Mouse (Mus musculus): ENCODE results near the gene Llgl1.

Gene Llgl1

GRCm38 (mm10) chr11:60726601-60727391, 27.3 kb downstream of the Llgl1 start, which contains the start of gene Flii:
Gene Flii, minus strand, starts transcription at chr11:60727263.
- peak; percentile 93 for DNase-seq (ENCODE audit: low spot score)

- DNase-seq (ENCODE audit: low spot score): no peak
Measured at GRCm38 (mm10) chr11:60727392-60728140, 28.0 kb downstream of the Llgl1 start.

GRCm38 (mm10) chr11:60728260-60728761, 28.8 kb downstream of the Llgl1 start, which contains the start of gene Mief2:
Gene Mief2, plus strand, starts transcription at chr11:60728398.
- DNase-seq (ENCODE audit: low spot score): peak; percentile 92

DNA sequence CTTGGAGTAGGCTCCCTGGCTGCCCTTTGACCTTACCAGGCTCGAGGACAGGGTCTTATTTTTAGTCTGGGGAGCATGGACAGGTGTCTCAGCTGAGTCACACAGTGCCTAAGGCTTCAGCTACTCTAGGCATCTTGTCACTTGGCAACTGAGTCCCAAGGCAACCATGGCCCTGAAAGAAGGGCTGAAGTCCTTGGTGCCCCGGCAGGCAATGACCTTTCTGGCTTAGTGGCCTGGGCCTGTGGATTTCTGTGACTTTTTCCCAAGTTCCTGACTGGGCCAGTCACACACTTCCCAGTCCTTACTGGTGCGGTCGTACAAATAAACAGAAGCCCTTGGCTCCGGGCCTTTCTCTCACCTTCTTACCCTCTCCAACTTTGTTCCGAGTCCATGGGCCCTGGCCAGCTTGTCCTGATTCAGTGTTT, 29.7 kb downstream of the Llgl1 start:
- DNase-seq (ENCODE audit: low spot score): no peak

DNA sequence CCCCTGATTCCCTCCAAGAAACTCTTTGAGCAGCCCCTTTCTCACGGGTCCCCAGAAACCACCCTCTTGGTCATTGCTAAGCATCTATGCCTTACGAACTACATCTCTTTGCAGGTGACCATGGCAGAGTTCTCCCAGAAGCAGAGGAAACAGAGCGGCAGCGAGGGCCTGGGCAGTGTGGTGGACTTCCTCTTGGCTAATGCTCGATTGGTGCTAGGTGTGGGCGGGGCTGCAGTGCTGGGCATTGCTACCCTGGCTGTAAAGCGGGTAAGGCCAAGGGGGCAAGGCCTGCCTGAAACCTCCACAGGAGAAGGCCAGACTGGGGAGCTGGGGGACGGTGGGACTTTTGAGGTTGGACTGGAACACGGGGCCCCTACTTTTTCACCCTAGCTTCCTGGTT, 30.6 kb downstream of the Llgl1 start:
- DNase-seq (ENCODE audit: low spot score): no peak

DNA sequence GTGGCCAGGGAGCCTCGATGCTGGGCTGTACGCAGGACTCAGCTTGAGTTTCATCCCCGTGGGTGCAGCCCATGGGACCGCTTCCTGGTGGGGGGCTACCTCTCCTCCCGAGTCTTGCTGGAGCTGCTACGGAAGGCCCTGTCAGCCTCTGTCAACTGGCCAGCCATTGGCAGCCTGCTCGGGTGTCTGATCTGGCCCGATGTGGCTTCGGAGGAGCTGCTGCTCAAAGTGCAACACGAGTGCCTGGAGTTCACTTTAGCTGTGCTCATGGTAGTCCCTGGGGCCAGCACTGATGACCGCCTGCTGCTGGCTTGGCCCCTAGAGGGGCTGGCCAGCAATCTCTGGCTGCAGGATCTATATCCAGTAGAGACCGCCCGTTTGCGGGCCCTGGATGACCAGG, 31.7 kb downstream of the Llgl1 start:
- DNase-seq (ENCODE audit: low spot score): no peak

DNA sequence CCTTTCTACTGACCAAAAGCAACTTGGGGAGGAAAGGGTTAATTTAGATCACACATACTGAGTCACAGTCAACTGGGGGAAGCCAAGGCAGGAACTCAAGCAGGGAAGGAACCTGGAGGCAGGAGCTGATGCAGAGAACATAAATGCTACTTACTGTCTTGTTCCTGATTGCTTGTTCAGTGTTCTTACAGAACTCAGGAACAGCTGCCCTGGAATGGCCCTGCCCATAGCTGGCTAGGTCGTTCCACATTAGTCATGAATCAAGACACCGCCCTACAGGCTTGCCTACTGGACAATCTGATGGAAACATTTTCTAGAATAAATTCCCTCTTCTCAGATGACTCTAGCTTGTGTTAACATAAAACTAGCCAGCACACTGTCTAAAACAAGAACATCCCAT, 34.7 kb downstream of the Llgl1 start:
- no peak for DNase-seq (ENCODE audit: low spot score)

DNA sequence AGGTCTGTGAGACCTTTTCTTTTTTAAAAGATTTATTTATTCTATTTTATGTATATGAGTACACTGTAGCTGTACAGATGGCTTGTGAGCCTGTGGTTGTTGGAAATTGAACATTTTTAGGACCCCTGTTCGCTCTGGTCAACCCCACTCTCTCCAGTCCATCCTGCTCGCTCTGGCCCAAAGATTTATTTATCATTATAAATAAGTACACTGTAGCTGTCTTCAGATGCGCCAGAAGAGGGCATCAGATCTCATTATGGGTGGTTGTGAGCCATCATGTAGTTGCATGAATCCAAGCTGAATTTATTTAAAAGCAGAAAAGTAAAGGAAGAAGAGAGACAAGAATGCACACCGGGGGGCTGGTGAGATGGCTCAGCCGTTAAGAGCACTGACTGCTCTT, 35.7 kb downstream of the Llgl1 start:
- DNase-seq (ENCODE audit: low spot score): no peak

DNA sequence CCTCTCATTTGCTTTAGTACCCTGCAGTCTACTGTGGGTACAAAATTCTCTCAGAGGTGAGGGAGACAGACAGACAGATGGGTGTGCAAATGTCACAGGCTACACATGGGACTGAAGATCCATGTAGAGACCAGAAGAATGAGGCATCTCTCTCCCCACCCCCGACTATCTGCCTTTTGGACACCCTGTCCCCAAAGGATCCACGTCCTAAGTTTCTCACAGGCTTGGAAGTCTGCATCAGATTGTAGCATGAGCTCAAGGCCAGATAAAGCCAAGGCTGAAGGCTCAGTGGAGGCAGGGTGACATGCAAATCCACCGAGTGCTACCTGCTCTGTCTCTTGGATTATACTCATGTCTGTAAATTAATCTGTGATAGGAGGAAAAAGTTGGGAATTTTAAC, 37.0 kb downstream of the Llgl1 start:
- no peak for DNase-seq (ENCODE audit: low spot score)

DNA sequence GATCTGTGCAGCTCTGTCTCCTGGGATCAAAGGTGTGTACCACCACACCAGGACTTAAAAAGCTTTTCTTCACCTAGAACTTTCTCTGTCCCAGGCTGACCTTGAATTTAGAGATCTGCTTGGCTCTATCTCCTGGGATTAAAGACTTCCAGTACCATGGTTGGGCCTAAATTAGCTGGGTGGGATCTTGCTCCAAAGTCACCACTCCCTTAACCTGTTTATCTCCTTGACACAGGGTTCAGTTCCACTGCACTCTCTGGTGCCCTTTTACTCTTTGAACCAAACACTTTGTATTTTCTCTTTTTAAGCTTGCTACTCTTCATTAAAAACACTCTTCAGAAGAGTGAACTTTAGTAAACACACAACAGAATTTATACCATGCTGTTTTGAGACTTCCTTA, 37.9 kb downstream of the Llgl1 start:
- DNase-seq (ENCODE audit: low spot score): no peak

GRCm38 (mm10) chr11:60740321-60740720, 40.8 kb downstream of the Llgl1 start:
- DNase-seq (ENCODE audit: low spot score): no peak

DNA sequence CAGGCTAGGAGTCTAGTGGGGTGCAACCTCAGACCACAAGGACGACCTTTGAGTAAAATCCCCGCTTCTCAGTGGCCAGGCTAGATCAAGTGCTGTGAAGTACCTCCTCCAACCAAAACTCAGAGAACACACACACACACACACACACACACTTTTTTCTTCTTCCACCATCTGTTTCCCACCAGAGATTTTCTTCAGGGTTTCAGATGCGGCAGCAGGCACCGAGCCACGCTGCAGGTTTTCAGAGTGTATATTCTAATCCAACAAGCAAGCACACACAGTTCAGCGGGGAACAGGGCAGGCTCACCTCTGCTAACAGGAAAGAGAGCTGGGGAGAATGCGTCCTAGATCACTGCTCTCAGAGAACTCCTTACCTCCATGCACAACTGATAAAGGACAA, 56.0 kb downstream of the Llgl1 start:
- no peak for DNase-seq (ENCODE audit: low spot score)

GRCm38 (mm10) chr11:60761681-60762080, 62.2 kb downstream of the Llgl1 start:
- no peak for DNase-seq (ENCODE audit: low spot score)
